Mouse (Mus musculus) limb, embryonic 15.5 days (tissue): ENCODE results near the gene Ccdc7b. TPM values are rescaled to one million over a fixed set of nuclear protein-coding genes. Genes with fewer than 3 reads are reported as not detected.
"Not testable (repeated sequence)": the region's sequence is repeated elsewhere in the genome, so short reads cannot be mapped to it uniquely, and the experiment has no call there.

Experiments used
- ATAC-seq: fragments of 200-750 bp; cut with Nextera tagmentation; 2 replicates; pipeline ENCODE4 v1.8.0; 2017; ENCODE audit warnings: low read depth, moderate TSS enrichment; ENCODE audit not compliant: insufficient number of reproducible peaks, low FRiP score, low TSS enrichment
- H3K27ac ChIP-seq: fragments of 300-500 bp; sonication (generic); 2 replicates; pipeline ENCODE4 v1.5.1; 2015; ENCODE audit warnings: moderate library complexity, mild to moderate bottlenecking, inconsistent platforms
- H3K27me3 ChIP-seq: fragments of 300-500 bp; sonication (generic); 2 replicates; pipeline ENCODE4 v1.6.1; 2015; ENCODE audit warnings: inconsistent platforms
- H3K36me3 ChIP-seq: fragments of 300-500 bp; sonication (generic); 2 replicates; pipeline ENCODE4 v1.6.1; 2015; ENCODE audit warnings: inconsistent platforms
- H3K4me1 ChIP-seq: fragments of 300-500 bp; sonication (generic); 2 replicates; pipeline ENCODE4 v1.6.1; 2015; ENCODE audit warnings: inconsistent platforms
- H3K4me2 ChIP-seq: fragments of 300-500 bp; sonication (generic); 2 replicates; pipeline ENCODE4 v1.6.1; 2015; ENCODE audit warnings: mild to moderate bottlenecking, inconsistent platforms
- H3K4me3 ChIP-seq: fragments of 300-500 bp; sonication (generic); 2 replicates; pipeline ENCODE4 v1.5.1; 2015; ENCODE audit warnings: mild to moderate bottlenecking, inconsistent platforms
- H3K9ac ChIP-seq: fragments of 300-500 bp; sonication (generic); 2 replicates; pipeline ENCODE4 v1.6.1; 2015; ENCODE audit warnings: inconsistent platforms
- H3K9me3 ChIP-seq: fragments of 300-500 bp; sonication (generic); 2 replicates; pipeline ENCODE4 v1.6.1; 2016; ENCODE audit warnings: inconsistent platforms
- WGBS: fragments of 180-500 bp; shearing (Covaris S2); methylation state at CpG from one replicate; pipeline ENCODE4 v1.1.7; 2015; 5-methylcytosine and 5-hydroxymethylcytosine counted together
- polyA plus RNA-seq: library from polyadenylated mRNA; unstranded; fragments of >200 nt; fragmentation: Nextera tagmentation; extraction: Ambion mirVana; gene quantifications from 2 replicates; pipeline ENCODE4 v1.2.1, GENCODE M21; 2015

Gene Ccdc7b
- polyA plus RNA-seq = not detected in 2 replicates

- H3K27ac ChIP-seq, H3K36me3 ChIP-seq, H3K4me2 ChIP-seq, H3K4me1 ChIP-seq, H3K9ac ChIP-seq, H3K4me3 ChIP-seq, H3K9me3 ChIP-seq, ATAC-seq, H3K27me3 ChIP-seq: not testable (repeated sequence)
- WGBS = 79% methylated on average over 1 of the region's 10 CpGs
Observed at GRCm38 (mm10) chr8:129066834-129067233, at the start of gene Ccdc7b. TSS of gene Ccdc7b (plus strand) at chr8:129067134.

DNA sequence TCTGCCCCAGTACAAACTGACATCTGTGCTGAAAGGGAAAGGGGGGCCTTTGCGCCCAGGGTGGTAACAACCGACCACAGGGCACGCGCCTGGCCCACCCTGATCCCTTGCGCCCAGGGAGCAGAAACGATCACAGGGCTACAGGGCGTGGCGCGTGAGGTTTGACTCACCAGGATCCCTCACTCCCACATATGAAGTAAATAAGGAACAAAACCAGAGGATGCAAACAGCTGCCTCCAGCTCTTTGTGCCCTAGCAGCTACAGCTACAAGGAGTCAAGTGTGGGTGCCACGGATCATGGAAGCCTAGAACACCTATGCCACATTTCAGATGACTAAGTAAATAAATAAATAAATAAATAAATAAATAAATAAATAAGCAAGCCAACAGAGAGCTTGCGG lies 1.5 kb upstream of the Ccdc7b start, which contains the start of gene Ccdc7a:
Ccdc7a (minus strand) TSS at position 101 of the 400 bp plus-strand sequence.
- not testable (repeated sequence) for H3K4me1 ChIP-seq, ATAC-seq, H3K9ac ChIP-seq, H3K27me3 ChIP-seq, H3K4me3 ChIP-seq, H3K36me3 ChIP-seq, H3K4me2 ChIP-seq, H3K27ac ChIP-seq, H3K9me3 ChIP-seq
- 88% methylated on average over 2 of the region's 11 CpGs for WGBS

GRCm38 (mm10) chr8:129115761-129116160 lies 48.8 kb downstream of the Ccdc7b start:
- not testable (repeated sequence) for H3K9me3 ChIP-seq, H3K4me3 ChIP-seq, ATAC-seq, H3K9ac ChIP-seq, H3K4me1 ChIP-seq, H3K27me3 ChIP-seq, H3K4me2 ChIP-seq, H3K27ac ChIP-seq, H3K36me3 ChIP-seq
- 54% methylated on average over 3 of the region's 3 CpGs for WGBS

DNA sequence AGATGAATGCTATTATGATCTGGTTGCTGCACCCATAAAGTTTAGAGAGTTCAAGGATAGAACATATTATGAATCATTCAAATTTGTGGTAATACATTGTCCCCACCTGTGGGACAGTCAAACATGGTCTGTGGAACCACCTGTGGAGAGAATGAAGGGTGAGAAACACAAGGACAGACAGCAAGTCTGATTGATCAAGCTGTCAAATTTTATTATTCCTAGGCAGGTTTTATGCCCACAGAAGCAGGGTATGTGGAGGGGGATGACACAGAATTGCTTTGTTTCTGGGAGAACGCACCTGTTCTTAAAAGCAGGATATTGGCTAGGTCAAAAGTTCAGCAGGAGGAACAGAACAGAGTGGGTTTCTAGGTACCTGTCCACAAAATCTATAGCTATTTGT lies 64.6 kb downstream of the Ccdc7b start, which contains the start of gene Gm10999:
Gm10999 (minus strand) TSS at position 101 of the 400 bp plus-strand sequence.
- H3K4me2 ChIP-seq = no peak within 1 kb of the TSS
- H3K4me1 ChIP-seq = no peaks in the 10 kb centered on the region
- WGBS = 73% methylated on average over 1 of the region's 1 CpGs
- no peaks in the 10 kb centered on the region for H3K36me3 ChIP-seq
- no peak within 1 kb of the TSS for H3K9ac ChIP-seq
- no peaks in the 10 kb centered on the region for H3K9me3 ChIP-seq
- H3K27me3 ChIP-seq = no peaks in the 10 kb centered on the region
- ATAC-seq = no peak
- H3K4me3 ChIP-seq = no peak within 1 kb of the TSS
- H3K27ac ChIP-seq = no peak within 1 kb of the TSS

DNA sequence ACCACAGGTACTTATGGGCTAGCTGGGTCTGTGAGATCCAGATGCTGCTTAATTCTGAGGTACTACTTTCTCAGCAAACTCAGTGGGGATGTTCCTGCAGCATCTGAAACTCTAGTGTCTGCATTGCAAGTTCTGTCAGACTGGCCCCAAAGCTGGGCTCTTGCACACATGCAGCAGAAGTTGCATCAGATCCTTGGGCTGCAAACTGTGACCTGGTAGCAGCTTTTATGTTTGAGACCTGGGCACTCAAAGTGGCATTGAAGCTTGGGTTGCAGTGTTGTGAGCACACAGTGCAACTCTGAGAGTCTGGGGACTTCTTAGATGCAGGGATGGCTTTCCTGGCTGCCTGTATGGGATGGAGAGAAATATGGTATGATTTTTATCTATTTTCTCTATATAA lies 66.5 kb downstream of the Ccdc7b start:
- Histone ChIP-seq H3K4me2 (no peak overlapping the region), H3K36me3 (no peaks in the 10 kb centered on the region), H3K9ac (no peak overlapping the region), H3K4me3 (no peak overlapping the region), H3K27ac (no peak overlapping the region), H3K27me3 (no peaks in the 10 kb centered on the region), H3K4me1 (no peaks in the 10 kb centered on the region), H3K9me3 (no peaks in the 10 kb centered on the region)
- no peak for ATAC-seq

Other genes starting within 250 kb of the Ccdc7b start
- not detected in 2 replicates for gene Ccdc7a, start 1.6 kb upstream of the Ccdc7b start, polyA plus RNA-seq
- gene Gm10999, start 64.5 kb downstream of the Ccdc7b start, polyA plus RNA-seq = not detected in 2 replicates
- gene 2610044O15Rik8, start 167.3 kb downstream of the Ccdc7b start, polyA plus RNA-seq = 22.0 and 27.3 TPM in 2 replicates